Mouse (Mus musculus) thymus, postnatal 0 days (tissue): ENCODE measurements around the gene Mapk8. TPM values are rescaled to one million over a fixed set of nuclear protein-coding genes. Genes with fewer than 3 reads are reported as not detected.
A peak's percentile ranks its signal among the peaks of the same experiment; 100 is the strongest.
"Not testable (repeated sequence)": the region's sequence is repeated elsewhere in the genome, so short reads cannot be mapped to it uniquely, and the experiment has no call there.

Experiments used
- DNase-seq: peaks from one replicate; pipeline ENCODE4 v3.0.0-alpha.2; 2015; ENCODE audit warnings: low spot score
- polyA plus RNA-seq: library from polyadenylated mRNA; unstranded; fragments of >200 nt; fragmentation: Nextera tagmentation; extraction: Ambion mirVana; gene quantifications from 2 replicates; pipeline ENCODE4 v1.2.1, GENCODE M21; 2015

The Mapk8 gene
- 11.9 and 12.0 TPM in 2 replicates for polyA plus RNA-seq

- DNase-seq: peak; percentile 97
Observed at GRCm38 (mm10) chr14:33447027-33447569, at the start of gene Mapk8. TSS of gene Mapk8 (minus strand) at chr14:33447158.

DNA sequence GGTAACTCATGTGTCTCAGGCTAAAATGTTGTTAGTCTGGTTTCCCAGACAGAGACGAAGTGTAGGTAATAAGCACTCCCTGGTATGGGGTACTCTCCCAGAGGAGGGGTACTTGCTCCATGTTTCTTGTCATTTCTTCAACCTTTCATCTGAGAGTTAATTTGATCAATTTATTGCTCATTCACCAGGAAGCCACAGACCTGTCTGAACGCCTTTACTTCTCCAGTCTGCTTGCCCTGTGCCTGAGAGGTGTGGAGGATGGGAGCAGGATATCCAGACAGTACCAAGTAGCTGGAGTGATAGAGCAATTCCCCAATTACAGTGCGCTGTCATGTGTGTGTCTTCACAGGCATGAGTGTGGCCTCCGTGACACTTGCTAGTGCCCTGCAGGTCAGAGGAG is 48.3 kb upstream of the Mapk8 start:
- DNase-seq: no peak

DNA sequence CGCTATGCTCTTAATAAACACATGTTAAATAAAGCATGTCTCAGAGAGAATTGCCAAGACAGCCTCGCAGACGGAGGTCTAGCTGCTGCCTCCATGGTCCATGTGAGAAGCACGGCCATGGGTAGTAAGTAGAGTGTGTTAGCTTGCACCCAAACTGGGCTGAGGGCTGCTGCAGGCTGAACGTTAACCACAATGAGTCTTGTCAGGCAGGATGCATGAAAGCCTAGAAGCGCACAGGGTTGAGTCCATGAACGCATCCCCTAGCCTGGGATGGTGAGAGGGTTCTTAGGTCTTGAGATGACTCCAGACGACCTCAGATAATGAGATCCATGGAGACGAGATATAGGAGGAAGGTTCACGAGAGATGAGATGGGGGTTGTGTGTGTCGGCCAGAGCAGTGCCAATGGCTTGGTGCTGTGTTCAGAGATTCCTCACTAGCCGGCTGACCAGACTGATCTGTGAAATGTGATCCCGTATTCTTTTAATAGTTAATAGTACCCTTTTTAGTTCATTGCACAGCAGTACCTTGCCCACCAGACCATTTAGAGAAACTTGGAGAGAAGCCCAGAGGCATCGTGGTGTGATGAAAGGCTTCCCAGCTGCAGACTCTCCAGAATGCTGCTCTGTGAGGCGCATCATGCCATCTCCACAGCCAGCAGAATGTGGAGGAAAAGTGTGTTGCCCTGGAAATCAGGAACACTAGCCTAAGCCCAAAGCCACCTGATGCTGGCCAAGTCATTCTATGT is 41.0 kb upstream of the Mapk8 start:
- no peak for DNase-seq

DNA sequence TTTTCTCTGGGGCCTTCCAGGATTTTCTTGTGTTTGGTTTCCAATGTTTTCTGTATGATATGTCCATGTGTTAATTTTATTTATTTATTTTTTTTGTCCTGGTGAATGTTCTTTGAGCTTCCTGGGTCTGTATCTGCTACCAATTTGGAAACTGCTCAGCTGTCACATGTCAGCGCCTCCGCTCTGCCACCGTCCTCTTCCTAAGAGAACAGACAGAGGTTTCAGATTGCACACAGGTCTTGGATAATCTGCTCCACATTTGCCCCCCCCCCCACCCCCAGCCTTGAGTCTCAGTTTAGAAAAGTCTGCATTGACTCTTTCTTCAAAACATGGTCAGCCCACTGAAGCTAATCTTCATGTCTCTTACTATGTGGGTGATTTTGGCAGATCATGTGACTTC is 35.0 kb upstream of the Mapk8 start:
- DNase-seq: no peak

DNA sequence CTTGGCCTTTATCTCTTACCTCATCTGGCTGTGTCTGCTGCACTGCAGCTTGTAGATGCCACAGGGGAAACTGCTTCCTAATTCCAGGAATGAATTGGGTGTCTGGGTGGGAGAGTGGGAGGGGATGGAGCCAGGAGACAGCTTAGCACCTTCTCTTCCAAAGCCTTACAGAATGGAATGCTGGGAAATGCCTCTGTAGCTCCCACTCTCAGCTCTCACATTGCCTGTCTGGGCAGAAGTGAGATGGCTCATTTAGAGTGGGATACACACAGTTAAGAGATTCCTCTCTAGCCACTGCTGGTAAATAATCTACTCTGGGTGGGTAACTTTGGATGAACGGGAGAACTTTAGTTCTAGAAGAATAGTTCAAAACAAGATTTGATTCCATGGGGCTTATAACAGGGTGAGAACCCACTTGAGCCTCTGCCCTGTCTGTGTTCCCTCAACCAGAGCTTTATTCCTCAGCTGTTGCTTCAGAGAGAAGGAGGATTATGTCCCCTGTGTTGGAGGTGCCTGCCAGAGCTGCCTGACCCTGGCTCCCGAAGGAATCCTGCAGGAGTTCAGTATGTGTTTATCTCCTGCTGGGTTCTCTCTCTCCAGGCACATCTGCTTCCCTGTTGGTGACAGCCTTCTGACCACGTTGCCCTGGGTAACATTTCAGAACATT is 29.3 kb upstream of the Mapk8 start:
- no peak for DNase-seq

- no peak for DNase-seq
Observed at GRCm38 (mm10) chr14:33474461-33474860, 27.5 kb upstream of the Mapk8 start.

- DNase-seq: no peak
Observed at GRCm38 (mm10) chr14:33471331-33471730, 24.4 kb upstream of the Mapk8 start, which contains the start of gene Frmpd2. TSS of gene Frmpd2 (plus strand) at chr14:33471696.

DNA sequence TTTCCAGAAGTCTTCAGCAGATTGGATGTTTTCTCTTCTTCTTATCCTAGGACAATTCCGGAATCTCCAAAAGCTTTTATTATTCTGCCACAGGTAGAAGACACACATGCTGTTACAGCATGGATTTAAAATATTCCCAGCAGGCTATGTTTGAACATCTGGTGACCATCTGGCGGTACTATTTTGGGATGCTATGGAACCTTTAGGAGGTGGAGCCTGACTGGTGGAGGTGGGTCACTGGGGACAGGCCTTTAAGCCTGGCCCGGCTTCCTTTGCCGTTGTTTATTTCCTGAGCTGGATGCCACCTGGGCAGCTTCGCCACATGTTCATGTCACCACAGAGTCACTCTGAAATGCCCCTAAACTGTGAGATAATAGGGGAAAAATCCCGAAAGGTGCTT is 20.8 kb upstream of the Mapk8 start:
- DNase-seq: no peak

DNA sequence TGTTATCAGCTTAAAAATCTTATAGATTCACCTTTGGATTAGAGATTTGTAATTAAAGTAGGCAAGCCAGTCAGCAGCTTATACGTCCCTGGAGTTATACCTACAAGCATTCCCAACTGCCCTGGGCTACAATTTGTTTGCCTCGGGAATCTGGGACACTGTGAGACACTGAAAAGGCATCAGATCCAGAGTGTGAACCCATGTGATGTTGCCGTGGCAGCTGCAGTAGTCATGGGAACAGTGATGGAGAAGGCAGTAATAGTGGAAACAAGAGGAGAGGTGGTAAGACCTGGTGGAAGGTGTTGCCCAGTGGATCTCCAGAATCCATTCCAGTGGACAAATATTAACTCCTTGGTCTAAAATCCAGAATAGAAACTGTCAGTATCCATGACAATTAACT is 16.7 kb upstream of the Mapk8 start:
- DNase-seq: no peak

GRCm38 (mm10) chr14:33450331-33450730 is 3.4 kb upstream of the Mapk8 start:
- DNase-seq: no peak

DNA sequence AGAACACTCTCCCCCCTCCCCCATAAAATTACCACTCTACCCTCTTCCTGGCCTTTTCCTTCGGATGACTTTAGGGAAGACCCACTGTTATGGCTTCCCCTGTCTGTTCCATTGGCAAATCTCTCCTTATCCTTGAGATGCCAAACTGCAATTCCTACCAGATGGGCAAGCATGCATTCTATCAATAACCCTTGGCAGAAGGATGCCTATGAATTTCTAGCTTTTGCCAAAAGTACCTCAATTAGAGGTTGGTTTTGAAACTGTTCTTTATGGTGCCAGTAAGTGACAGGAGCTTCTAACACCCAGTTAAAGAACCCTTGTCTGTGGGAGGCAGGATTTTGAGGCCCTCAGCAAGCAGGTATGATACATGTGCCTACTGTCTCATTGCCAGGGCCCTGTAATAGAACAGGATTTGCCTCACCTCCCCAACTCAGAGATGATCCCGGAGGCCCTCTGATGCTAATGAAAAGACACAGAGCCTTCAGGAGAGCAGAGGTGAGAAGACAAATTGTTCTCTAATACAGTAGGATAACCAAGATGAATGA is 2.4 kb upstream of the Mapk8 start:
- DNase-seq: no peak

- no peak for DNase-seq
Observed at GRCm38 (mm10) chr14:33448276-33448675, 1.3 kb upstream of the Mapk8 start.

DNA sequence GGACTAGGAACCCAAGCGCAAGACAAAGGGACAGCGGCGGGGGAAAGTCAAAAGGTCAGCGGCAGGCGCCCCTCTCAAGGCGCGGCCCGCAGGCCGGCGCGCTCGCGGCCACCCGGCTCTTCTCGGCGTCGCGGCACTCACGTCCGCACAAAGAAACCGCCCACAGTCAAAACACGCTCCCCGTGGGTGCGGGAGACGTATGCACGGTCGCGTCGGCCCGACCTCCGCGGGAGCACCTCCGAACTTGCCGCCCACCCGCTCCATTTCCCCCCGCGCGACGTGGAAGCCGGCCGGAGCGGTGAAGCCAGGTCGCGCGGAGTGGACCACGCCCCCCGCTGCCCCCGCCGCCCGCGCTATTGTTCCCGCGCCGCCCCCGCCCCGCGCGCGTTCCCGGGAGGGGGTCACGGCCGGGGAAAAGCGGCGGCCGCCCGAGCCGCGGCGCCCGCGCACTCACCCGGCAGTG is 366 bp downstream of the Mapk8 start:
- no peak for DNase-seq

DNA sequence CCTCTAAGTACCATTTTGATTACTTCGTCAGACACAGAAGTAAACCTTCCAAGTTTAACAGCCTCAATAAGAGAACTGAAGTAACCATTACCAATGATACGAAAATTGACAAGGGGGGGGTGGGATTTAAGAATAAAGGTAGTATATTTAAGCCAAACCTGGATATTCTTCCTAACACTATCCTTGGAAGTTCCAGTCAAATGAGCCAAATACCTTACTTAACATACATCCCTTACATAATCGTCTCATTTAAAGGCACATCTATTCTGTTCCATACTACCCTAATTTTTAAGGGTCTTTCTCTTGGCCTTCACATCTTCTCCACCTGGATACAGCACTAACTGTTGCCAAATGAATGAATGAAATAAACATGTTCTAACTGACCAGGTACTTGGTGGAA is 996 bp downstream of the Mapk8 start:
- no peak for DNase-seq

GRCm38 (mm10) chr14:33443780-33444179 is 3.2 kb downstream of the Mapk8 start:
- DNase-seq: no peak

DNA sequence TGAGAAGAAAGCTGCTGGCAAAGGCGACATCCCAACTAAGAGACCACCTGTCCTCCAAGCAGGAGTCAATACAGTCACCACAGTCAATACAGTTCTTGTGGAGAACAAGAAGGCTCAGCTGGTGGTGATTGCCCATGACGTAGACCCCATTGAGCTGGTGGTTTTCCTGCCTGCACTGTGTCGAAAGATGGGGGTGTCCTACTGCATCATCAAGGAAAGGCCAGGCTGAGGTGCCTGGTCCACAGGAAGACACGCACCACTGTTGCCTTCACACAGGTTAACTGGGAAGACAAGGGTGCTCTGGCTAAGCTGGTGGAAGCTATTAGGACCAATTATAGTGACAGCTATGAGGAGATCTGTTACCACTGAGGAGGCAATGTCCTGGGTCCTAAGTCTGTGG is 14.5 kb downstream of the Mapk8 start:
- DNase-seq: not testable (repeated sequence)

GRCm38 (mm10) chr14:33424124-33424523 is 22.8 kb downstream of the Mapk8 start:
- no peak for DNase-seq

GRCm38 (mm10) chr14:33423003-33423402 is 24.0 kb downstream of the Mapk8 start:
- DNase-seq: no peak

DNA sequence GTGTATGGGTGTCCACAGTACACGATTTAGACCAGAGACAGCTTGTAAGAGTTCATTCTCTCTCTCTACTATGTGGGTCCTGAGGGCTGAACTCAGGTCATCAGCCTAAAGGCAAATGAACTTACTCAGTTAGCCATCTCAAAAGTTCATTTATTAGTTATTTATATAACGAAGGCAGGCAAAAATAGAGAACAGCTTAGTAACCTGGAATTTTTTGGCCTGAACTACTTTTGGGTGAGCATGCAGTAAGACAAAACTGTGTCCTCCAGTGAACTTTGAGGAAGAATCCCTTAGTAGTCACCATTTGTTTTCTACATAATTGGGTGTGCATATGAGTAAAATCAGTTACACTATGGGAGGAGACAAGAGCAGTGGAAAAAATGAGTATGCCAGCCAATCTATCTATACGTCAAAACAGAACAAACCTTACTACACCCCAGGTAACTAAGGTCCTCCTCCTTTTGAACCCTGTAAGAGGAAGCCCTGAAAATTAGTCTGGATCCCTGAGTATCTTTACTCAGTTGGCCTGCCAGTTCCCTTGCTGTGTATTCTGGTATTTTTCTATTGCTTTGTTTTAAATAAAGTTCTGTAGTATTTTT is 28.5 kb downstream of the Mapk8 start:
- DNase-seq: no peak

GRCm38 (mm10) chr14:33415746-33416145 is 31.2 kb downstream of the Mapk8 start:
- no peak for DNase-seq

DNA sequence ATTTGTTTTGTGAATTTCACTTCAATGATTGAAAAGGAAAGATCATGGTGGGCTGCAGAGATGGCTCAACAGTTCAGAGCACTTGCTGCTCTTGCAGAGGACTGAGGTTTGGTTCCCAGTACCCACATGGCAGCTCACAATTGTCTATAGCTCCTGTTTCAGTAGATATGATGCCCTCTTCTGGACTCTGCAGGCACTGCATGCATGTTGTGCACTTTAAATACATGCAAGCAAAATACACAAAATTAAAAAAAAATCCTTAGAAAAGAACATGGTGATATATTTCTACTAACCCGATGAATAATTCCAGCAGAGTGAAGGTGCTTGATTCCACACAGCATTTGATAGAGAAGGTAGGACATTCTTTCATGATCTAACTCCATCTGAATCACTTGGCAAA is 44.6 kb downstream of the Mapk8 start:
- peak; percentile 9 for DNase-seq

DNA sequence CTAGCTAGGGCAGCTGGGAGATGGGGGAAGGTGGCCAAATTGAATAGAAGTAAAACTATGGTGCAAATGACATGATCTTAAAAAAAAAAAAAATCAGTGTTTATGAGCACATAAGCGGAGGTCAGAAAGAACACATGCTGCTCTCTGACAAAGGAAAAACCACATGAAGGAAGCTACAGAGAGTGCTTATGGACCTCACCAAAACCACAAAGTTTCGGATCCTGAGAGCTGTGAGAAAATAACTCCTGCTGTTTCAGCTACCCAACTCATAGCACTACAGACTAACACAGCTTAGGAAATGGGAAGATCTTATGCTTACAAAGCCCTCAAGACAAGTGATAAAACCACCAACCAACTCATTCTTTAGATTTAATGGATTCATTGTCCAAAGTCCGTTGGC is 46.9 kb downstream of the Mapk8 start:
- no peak for DNase-seq
